Mouse (Mus musculus) cerebellum, adult 11-12 months (tissue): ENCODE data around the gene Atad5.
"Not testable (repeated sequence)": the region's sequence is repeated elsewhere in the genome, so short reads cannot be mapped to it uniquely, and the experiment has no call there.

Experiments
- DNase-seq: peaks from one replicate; pipeline ENCODE4 v3.0.0; 2022

The Atad5 gene

DNA sequence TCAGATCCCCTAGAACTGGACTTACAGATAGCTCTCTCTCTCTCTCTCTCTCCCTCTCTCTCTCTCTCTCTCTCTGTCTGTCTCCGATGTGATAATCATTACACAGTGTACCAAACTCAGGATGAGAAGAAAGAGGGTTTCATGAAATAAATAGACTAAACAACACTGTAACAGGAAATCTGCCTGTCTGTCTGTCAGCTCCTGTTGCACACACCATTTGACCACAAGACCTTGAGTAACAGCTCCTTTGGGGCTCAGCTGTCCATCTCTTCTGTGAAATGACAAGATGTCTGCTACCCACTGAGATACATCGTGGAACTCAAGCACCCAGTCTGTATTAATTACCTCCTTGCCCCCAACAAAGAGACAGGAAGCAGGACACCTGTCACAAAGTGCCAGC, 62.3 kb downstream of the Atad5 start:
- no peak for DNase-seq

DNA sequence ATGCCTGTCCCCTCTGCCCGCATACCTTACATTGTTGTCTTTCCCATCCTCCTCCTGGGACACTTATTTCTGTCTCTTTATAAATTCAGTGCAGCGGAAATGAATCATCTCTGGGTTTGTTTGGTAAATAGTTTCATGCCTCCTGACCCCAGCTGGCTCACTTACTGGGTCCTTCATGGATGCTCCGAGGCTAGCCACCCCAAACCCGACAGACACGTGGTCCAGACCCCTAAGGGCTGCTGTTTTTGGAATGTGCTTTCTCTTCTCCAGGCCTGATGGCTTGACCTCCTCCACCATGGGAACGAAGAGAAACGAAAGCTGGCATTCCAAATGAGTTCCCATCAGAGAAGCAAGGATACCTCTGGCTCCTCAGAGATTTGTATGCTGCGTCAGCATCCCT, 63.2 kb downstream of the Atad5 start:
- no peak for DNase-seq

DNA sequence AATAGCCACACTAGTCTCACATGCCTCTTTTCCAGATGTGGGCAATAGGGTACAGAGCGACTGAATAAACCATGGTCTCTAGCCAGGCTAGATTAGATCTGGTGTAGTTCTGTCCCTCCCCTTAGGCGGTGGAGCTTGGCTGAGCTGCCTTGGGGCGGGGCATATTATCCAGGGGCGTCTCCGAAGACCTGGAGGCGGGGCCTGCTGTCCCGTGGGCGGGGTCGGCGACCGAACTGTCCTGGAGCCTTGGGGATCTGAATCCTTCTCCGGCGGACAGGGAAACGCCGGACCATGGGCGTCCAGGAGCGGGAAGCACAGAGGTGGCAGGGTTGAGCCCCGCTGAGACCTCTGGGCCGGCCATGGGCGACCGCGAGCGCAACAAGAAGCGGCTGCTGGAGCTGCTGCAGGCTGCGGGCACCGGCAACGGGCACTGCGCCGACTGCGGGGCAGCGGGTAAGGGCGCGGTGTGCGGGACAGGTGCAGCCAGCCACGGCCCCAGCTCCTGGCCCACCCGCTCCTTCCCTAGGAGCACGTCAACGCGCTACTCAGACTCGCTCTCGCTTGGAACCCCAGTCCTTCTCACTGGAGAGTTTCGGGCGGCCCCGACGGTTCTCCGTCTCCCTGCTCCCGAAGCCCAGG, 64.8 kb downstream of the Atad5 start, which contains the start of gene Adap2:
TSS of gene Adap2 (plus strand) at position 249 of the 639 bp plus-strand sequence.
- DNase-seq, result peak; percentile 40

DNA sequence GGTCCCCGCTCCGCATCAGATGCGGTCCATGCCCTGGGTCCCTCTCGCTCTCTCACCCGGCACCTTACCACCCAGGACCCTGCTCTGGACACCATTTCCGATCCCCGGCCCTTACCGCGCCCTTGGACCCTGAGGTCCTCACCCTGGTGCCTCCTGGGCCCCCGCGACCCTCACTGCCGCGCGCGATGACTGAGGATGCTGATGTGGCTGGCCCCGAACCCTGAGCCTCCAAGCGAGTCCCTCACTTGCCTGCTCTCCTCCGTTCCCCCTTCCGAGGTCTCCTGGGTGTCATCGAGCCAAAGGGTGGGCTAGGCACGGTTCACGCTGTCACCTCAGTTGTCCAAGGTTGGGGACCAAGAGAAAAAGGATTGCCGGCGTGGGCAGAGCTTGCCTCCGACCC, 65.3 kb downstream of the Atad5 start:
- DNase-seq, result no peak

DNA sequence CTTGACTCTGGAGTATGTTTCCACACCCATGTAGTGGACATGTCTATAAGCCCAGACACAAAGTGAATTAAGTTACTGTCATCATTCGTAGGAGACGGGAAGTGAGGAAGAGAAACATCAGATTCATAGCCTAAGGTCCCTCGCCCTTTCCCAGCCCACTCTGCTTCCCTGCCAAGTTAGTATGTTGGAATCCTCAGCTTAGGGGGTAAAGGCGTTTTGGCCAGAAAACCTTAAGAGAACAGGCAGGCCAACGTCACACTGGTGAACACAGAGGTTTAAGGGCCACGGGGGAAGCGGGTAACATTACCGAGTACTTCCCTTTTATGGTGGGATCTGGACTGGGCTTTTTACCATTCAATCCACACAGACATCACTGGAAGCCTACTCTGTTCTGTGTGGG, 66.3 kb downstream of the Atad5 start:
- no peak for DNase-seq

DNA sequence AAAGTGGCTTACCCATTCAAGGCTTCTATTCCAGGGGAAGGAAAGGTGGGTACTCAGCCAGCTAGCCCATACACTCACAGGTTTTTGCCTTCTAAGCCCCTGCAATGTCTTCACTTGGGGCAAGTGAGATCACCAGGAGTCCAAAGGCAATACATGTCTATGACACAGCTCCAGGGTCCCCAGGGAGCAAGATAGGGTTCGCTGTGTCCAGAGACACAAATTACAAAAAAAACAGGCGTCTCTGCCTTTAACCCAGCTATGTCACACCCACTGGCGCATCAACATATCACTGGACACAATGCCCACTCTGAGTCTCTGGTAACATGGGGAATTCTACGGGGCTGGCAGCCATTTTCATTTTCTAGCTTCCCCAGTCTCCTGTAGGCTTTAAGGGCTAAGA, 66.8 kb downstream of the Atad5 start:
- DNase-seq, result no peak

DNA sequence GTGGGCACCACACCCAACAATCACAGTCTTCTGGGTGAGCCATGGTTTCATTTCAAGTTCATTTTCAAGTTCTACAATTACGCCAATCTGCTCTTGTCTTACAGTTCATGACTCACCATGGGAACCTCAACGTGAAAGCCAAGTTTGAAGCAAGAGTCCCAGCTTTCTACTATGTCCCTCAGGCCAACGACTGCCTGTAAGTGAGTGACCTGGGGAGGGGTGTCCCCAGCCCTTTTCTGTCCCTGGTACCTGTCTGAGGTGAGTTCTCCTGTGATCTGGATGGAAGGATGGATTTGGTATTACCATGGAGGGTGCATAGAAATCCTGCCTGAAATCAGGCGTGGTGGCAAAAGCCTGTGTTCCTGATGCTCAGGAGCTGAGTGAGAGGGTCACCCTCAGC, 67.6 kb downstream of the Atad5 start:
- DNase-seq, result no peak

DNA sequence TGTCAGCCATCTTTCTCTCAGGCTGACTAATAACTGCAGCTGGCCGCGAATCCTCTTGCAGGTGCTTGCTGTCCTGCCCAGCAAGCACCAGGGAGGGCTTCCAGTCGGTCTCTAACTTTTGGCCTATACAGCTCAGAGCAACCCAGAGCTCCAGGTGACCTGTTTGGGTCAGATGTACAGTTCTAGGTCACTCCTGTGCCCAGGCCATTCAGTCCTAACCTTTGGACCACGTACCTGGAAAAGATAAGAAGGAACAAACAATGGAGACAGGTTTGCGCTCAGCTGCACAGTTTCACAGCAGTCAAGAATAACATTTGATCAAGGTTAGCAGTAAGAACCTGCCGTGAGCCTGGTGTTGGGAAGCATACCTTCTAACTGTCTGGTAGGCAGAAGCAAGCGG, 69.8 kb downstream of the Atad5 start:
- no peak for DNase-seq

DNA sequence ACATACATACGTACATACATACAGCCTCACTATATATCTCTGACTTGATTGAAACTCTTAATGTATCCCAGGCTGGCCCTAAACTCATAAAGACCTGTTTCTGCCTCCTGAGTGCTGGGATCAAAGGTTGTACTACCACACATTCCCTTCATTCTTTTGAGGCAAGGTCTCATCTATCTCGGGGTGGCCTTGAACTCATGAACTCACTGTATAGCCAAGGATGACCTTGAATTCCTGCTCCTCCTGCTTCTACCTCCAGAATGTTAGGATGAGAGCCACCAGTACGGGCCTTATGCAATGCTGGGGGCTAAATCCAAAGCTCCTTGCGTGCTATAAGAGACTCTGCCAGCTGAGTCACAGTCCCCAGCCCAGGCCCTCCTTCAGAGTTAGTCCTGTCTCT, 71.8 kb downstream of the Atad5 start:
- DNase-seq, result no peak

DNA sequence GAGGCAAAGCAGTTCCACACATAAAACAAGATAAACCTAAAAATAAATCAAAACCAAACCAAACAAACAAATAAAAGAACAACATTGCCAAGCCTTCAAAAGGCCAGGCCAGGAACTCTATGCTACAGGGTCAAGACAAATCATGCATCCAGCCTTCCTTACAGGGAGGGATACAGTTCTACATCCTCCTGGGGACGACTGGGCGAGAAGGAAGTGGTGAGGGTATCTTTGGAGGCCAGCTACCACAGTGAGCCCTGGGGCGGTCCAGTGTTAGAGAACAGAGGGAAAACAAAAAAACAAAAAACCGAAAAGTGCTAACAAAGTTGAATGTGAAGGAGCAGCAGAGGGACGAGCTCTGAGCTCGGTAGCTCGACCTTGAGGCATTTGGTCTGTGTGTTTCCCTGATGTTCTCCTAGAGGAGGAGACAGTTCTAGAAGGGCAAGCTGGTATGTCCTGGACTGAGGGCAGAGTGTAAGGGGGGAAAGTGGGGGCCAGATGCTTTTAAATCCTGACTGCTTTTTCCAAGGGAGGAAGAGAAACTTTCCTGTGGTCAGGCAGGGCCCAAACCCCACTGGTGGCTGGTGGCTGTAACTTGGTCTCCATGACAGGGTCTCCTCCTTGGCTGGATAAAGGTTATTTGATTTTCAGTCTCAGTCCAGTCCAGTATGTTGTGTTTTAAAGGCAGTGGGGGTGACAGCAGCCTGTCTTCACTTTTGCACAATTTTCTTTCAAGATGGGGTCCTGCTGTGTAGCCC, 74.3 kb downstream of the Atad5 start:
- DNase-seq, result no peak

DNA sequence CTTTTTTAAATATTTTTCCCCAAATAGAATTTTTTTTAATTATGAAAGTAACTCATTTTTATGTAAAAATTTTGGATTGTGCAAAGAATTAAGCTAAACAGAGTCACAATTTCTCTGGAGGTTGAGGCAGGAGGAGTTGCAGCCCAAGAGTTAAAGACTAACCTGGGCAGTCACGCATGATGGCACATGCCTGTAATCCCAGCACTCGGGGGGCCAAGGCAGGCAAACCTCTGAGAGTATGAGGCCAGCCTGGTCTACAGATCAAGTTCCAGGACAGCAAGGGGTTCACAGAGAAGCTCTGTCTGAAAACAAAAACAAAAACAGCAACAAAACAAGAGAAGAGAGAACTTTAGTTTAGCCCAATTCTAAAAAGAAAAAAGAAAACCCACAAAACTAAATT, 75.0 kb downstream of the Atad5 start:
- DNase-seq, result no peak

DNA sequence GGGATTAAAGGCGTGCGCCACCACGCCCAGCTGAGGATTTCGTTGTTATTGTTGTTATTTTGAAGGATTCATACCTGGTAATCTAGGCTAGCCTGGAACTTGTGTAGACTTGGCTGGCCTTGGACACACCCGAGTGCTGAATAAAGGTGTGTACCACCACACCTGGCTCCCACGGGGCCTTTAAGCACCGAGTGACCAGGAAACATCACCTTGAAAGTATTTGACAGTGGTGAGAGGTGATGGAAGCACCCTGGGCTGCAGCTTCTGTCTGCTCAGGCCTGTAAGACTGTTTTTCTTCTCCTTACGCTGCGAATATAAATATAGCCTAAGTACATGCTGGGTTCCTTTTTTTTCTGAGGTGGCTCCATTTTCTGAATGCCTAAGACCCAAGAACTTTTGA, 78.9 kb downstream of the Atad5 start:
- DNase-seq, result no peak

DNA sequence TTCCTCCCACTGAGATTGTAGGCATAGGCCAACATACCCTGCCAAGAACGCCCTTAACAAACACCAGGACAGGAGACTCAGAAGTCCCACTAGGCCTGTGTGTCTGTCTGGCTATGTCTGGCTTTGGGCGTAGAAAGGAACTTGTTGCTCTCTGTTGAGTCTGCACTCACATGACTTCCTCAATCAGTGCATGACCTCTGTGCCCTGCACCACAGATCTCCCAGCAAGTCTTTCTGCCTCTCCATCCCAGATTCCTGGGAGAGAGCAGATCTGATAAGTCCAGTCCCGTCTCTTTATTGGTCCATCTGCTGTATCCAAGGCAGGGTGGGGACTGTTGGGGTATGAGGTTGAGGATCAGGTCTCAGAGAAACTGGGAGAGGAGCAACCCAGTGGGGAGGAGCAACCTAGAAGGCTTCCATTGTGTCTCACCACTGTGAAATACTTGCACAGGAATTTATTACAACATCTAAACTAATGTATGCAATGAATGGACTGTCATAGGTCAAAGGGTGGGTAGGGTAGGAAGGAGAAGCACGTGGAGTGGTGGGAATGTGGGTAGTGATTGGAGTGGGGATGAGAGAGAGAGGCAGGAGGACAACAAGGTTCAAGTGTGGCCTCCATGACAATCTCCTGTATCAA, 79.5 kb downstream of the Atad5 start:
- no peak for DNase-seq

DNA sequence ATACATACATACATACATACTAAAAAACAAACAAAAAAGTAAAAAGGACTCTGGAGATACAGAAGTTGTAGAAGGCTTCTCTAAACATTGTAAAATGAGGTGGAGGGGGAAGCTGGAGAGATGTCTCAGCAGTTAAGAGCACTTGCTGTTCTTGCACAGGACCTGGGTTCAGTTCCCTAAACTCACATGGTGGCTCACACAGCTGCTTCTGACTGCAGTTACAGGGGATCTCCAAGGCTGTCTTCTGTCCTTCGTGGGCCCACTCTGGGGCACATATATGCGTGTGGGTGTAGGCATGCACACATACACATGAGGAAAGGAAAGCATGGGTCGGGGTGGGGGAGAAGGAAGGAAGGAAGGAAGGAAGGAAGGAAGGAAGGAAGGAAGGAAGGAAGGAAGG, 80.4 kb downstream of the Atad5 start:
- DNase-seq, result no peak

DNA sequence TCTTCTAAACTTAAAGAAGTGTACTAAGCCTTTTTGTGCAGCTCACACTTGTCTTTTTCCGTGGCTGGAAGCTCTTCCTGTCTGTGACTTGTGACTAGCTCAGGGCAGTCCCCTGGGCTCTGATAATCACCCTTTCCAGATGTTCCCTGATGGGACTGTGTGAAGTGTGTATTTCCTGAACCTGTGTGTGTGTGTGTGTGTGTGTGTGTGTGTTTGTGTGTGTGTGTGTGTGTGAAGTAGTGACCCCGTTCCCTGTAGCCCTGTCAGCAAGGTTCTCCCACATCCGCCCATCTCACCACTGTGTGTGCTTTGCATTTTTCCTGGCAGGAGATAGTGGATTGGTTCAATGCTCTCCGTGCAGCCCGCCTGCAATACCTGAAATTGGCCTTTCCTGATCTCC, 81.2 kb downstream of the Atad5 start:
- no peak for DNase-seq

DNA sequence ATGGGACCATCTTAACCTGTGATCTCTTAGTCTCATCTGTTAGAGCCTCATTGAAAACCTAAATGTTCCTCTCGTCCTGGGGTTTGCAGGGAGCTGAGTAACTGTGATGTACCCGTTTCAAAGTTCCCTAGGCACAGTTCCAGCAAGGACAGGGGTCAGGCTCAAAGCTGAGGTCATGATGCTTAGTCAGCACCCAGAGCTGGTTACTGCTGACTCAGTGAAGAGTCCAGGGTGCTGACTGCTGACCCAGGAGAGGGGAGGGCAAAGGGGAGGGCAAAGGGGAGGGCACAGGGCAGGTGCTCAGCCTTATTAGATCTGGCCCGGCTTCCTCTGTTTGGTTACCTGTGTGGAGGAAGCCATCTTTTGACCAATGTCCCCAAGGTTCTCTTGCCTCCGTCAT, 82.7 kb downstream of the Atad5 start:
- DNase-seq, result no peak

DNA sequence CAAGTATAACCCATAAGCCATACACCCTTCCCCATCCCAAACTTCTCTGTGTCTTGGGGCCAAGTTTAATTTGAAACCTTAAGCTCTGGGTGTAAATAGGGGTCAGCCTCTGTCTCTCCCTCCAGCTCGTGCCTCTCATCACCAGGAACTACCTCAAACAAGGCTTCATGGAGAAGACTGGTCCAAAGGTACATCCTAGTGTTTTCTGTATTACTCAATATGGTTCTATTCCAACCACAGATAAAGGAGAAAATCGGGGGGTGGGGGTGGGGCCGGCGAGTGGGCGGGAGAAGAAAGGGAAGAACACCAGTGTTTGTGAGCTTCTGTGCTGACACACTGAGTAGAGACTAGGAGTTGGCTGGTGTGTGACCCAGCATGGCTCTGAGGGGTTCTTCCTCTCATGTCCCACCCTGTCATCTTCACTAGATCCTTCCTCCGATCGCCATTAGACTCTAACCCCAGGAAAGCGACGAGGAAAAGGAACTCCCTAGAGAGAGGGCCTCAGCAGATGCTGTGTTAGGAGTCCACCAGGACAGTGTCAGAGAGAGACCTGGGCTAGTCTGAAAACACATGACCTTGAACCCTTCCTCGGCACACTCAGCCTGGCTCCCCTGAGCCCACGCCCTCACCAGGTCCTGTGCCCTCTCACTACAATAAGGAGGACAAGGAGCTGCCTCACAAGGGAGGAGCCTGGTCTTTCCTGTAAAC, 84.9 kb downstream of the Atad5 start:
- DNase-seq, result no peak

DNA sequence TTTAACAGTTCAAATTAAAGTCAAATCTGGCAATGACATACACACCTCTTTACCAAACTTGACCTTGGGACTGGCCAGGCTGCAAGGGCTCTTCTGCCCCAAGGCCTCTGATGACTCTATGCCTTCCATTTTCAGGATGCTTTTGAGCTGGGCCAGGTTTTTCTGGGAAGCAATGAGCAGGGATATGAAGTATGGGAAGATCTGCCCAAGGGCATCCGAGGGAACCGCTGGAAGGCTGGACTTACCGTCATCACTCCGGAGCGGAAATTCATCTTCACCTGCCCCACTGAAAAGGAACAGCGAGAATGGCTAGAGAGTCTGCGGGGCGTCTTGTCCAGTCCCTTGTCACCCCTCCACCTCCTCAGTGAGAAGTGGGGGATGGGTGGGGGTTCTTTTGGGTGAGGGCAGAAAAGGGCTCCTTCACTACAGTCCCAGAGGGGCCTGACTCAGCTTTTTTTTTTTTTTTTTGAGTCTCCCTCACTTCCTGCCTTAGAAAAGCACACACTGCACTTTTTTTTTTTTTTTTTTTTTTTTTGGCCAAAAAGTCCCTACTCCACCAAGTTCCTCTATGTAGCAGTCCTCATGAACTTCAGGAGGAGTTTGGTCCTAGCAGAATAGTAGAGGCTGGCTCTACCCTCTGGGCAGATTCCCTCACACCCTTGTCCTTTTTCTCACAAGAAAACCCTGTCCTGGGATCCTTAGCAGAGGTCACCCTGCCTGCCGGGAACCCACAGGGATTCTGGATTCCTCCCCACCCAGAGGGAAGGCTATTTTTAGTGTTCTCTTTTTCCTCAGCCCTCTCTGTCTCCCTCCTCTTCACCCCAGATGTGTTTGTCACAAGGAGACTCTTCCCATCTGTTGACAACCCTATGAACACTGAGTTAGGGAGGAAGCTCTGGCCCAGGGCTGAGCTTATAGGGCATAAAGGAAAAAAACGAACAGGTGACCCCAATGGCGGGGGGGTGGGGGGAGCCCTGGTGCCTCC, 88.0 kb downstream of the Atad5 start:
- no peak for DNase-seq

DNA sequence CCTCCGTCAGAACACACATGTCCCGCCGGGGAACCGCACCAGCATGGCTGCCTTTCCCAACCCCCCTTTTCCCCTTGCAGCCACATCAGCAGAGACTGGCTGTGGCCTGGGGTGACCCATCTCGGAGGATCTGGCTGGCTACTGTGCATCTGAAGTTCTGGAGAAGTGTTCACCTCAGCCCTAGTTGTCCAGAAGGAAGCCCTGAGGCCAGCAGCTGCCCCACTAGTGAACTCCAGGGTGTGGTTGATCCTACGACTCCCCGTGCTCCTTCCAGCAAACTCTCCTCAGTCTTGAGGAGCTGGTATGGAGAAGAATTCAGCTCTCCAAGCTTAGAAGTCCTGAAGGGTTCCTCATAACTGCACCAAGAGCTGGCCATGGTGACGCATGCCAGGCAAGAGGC, 89.1 kb downstream of the Atad5 start:
- no peak for DNase-seq

DNA sequence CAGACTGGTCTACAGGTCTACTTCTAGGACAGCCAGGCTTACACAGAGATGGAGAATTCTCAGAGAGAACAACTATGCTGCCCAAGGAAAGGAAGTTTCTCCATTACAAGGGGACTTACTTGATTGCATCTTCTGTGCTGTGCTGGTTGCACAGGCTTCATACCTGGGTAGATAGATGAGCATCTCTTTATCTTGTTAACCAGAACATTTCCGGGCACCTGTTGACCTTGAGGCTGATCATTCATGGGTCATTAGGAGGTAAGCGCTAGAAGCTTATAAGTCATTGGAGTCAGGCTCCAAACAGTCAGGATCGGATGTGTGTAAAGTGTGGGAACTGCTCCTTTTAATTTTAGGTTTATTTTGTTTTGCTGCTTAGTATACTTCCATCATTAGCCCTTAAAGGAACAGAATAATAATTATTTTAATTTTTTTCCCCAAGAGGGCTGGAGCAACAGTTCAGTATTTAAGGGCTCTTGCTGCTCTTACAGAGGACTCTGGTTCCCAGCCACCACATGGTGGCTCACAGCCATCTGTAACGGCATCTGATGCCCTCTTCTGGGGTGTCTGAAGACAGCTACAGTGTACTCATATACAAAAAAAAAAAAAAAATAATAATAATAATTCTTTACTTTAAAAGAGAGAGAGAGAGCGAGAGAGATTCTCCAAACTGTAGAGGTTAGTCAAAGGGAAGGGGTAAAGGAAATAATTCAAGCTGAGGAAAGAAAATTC, 92.0 kb downstream of the Atad5 start:
- no peak for DNase-seq

DNA sequence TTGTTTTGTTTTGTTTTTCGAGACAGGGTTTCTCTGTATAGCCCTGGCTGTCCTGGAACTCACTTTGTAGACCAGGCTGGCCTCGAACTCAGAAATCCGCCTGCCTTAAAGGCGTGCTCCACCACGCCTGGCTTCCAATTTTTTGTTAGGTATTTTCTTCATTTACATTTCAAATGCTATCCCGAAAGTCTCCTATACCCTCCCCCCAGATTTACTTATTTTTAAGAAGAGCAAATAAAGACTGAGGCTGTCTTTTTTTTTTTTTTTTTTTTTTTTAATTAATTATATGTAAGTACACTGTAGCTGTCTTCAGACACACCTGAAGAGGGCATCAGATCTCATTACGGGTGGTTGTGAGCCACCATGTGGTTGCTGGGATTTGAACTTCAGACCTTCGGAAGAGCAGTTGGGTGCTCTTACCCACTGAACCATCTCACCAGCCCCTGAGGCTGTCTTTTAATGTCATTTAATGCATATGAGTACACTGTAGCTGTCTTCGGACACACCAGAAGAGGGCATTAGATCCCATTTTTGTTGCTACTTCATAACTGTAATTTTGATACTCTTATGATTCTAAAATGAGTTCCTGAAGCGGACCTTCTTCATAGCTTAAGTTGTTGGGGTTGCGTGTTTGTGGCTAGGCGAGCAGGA, 94.0 kb downstream of the Atad5 start:
- DNase-seq, result not testable (repeated sequence)
